Mouse (Mus musculus) ES-E14 (cell line): ENCODE results near the gene Slc6a9. TPM values are rescaled to one million over a fixed set of nuclear protein-coding genes. Genes with fewer than 3 reads are reported as not detected.

Experiments used
- DNase-seq: peaks from one replicate; pipeline ENCODE4 v3.0.0-alpha.2; 2013; ENCODE audit warnings: low read depth, low spot score
- H3K27ac ChIP-seq: 2 replicates; pipeline ENCODE4 v1.5.1; 2012; ENCODE audit warnings: low read depth, mild to moderate bottlenecking, low read length, moderate library complexity, mixed read lengths; ENCODE audit not compliant: poor library complexity, insufficient read depth, severe bottlenecking
- H3K36me3 ChIP-seq: 2 replicates; pipeline ENCODE4 v1.6.1; 2012; ENCODE audit warnings: mild to moderate bottlenecking, low read length, moderate library complexity, mixed read lengths; ENCODE audit not compliant: control insufficient read depth, poor library complexity, insufficient read depth, severe bottlenecking
- H3K4me1 ChIP-seq, 2 experiments: fragments of 150-350 bp in 1 of 2; sonication (generic) in 1 of 2; 2 replicates each; pipeline ENCODE4 v1.6.1; 2012; ENCODE audit warnings: low read length in 2 of 2, mild to moderate bottlenecking in 1 of 2, mixed read lengths in 1 of 2; ENCODE audit not compliant: control insufficient read depth in 2 of 2, insufficient read depth in 2 of 2, poor library complexity in 1 of 2
- H3K4me3 ChIP-seq, 2 experiments: fragments of 150-350 bp in 1 of 2; sonication (generic) in 1 of 2; 2 replicates each; pipeline ENCODE4 v1.5.1; 2012; ENCODE audit warnings: low read length in 2 of 2, low read depth in 1 of 2, mild to moderate bottlenecking in 1 of 2, mixed read lengths in 1 of 2; ENCODE audit not compliant: insufficient read depth in 1 of 2, poor library complexity in 1 of 2, severe bottlenecking in 1 of 2
- H3K9ac ChIP-seq: 2 replicates; pipeline ENCODE4 v1.6.1; 2012; ENCODE audit warnings: low read depth, mild to moderate bottlenecking, low read length, mixed read lengths; ENCODE audit not compliant: poor library complexity, insufficient read depth, severe bottlenecking
- H3K9me3 ChIP-seq: fragments of 150-350 bp; sonication (generic); 2 replicates; pipeline ENCODE4 v1.6.1; 2012; ENCODE audit warnings: low read depth, mild to moderate bottlenecking, low read length; ENCODE audit not compliant: control insufficient read depth, insufficient read depth
- CHD2 ChIP-seq: IDR thresholded peaks from 2 replicates; pipeline ENCODE4 v1.6.1; 2014; ENCODE audit warnings: mild to moderate bottlenecking, low read depth, low read length, inconsistent platforms
- HCFC1 ChIP-seq: IDR thresholded peaks from 2 replicates; pipeline ENCODE4 v1.6.1; 2012; ENCODE audit warnings: low read length, inconsistent platforms, borderline replicate concordance; ENCODE audit not compliant: insufficient read depth
- MAFK ChIP-seq: IDR thresholded peaks from 2 replicates; pipeline ENCODE4 v1.6.1; 2014; ENCODE audit warnings: mild to moderate bottlenecking, low read depth, low read length, inconsistent platforms; ENCODE audit not compliant: insufficient read depth
- ZC3H11A ChIP-seq: IDR thresholded peaks from 2 replicates; pipeline ENCODE4 v1.6.1; 2012; ENCODE audit warnings: low read depth, mild to moderate bottlenecking, inconsistent platforms, low read length, borderline replicate concordance
- ZNF384 ChIP-seq: IDR thresholded peaks from 2 replicates; pipeline ENCODE4 v1.6.1; 2012; ENCODE audit warnings: low read depth, low read length, inconsistent platforms
- in situ Hi-C, 2 experiments: fragments of 600-800 bp; cut with MboI; formaldehyde crosslinking; loops; one replicate each; pipeline ENCODE4 v1.15.1; 2025; ENCODE audit warnings: low sequenced_read_pairs in 2 of 2, inconsistent platforms in 1 of 2; ENCODE audit not compliant: unreplicated experiment in 2 of 2
- total RNA-seq: library from RNA; depleted of rRNA; stranded (reverse); fragments of 300-350 nt; gene quantifications from 2 replicates; pipeline ENCODE4 v1.2.3, GENCODE M21; 2012

The Slc6a9 gene
- total RNA-seq, 1 experiment: 6.9 TPM

DNA sequence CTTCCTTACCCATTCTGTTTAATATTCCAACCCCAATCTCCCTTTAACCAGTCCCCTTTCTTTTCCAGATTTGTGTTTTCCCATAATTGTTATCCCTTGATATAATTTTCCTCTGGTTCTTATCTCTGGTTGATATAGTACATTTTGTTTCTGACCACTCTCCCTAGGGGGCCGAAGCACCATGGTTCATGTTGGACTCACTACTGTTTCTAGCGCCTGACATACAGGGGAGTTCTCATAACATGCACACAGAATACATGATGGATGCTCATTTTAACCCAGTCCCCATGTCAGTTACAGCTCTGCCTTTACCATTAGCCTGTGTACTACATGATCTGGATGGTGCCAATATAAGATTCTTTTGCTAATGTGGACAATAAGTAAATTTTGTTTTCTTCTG is 53.6 kb downstream of the Slc6a9 start:
- Histone ChIP-seq H3K36me3 (peaks cover 32% of the 10 kb centered on the region), H3K9me3 (no peaks in the 10 kb centered on the region), H3K4me1 (peaks cover 3 to 7% of the 10 kb centered on the region in 2 experiments; a peak in 2 of 4 replicates), H3K9ac (no peak overlapping the region), H3K27ac (no peak overlapping the region), H3K4me3 (peak overlapping the region in 1 of 2 experiments; percentile 79; a peak in 1 of 4 replicates)
- no peak for DNase-seq
- in situ Hi-C loops: no loop called here
- TF ChIP-seq ZNF384 (no peak), HCFC1 (no peak), CHD2 (no peak), ZC3H11A (no peak), MAFK (no peak)

GRCm38 (mm10) chr4:117889471-117889870 is 55.2 kb downstream of the Slc6a9 start:
- no peaks in the 10 kb centered on the region for H3K9me3 ChIP-seq
- no peak for TF ChIP-seq ZC3H11A
- no peak for TF ChIP-seq MAFK
- H3K9ac ChIP-seq: no peak overlapping the region
- peaks cover 32% of the 10 kb centered on the region for H3K36me3 ChIP-seq
- H3K27ac ChIP-seq: no peak overlapping the region
- in situ Hi-C loops: no loop called here
- DNase-seq: no peak
- no peak overlapping the region for H3K4me3 ChIP-seq
- H3K4me1 ChIP-seq: peaks cover 3 to 7% of the 10 kb centered on the region in 2 experiments; a peak in 2 of 4 replicates

GRCm38 (mm10) chr4:117890031-117890430 is 55.7 kb downstream of the Slc6a9 start:
- in situ Hi-C loops: no loop called here
- Histone ChIP-seq H3K4me3 (no peak overlapping the region), H3K27ac (no peak overlapping the region), H3K4me1 (peaks cover 3 to 7% of the 10 kb centered on the region in 2 experiments; a peak in 2 of 4 replicates), H3K9ac (no peak overlapping the region), H3K36me3 (peaks cover 31% of the 10 kb centered on the region), H3K9me3 (no peaks in the 10 kb centered on the region)
- TF ChIP-seq HCFC1: no peak
- TF ChIP-seq MAFK: no peak
- no peak for TF ChIP-seq ZC3H11A
- no peak for TF ChIP-seq ZNF384
- no peak for TF ChIP-seq CHD2
- no peak for DNase-seq

- Histone ChIP-seq H3K36me3 (peaks cover 26% of the 10 kb centered on the region), H3K9me3 (no peaks in the 10 kb centered on the region), H3K4me1 (peaks cover 3 to 7% of the 10 kb centered on the region in 2 experiments; a peak in 2 of 4 replicates), H3K9ac (peak overlapping the region; percentile 86; the same call in 1 of the 2 replicates), H3K27ac (no peak overlapping the region), H3K4me3 (no peak overlapping the region; a peak in 1 of 4 replicates)
- in situ Hi-C loops: no loop called here
- DNase-seq: no peak
- TF ChIP-seq HCFC1: no peak
- TF ChIP-seq CHD2: no peak
- no peak for TF ChIP-seq MAFK
- no peak for TF ChIP-seq ZC3H11A
- no peak for TF ChIP-seq ZNF384
Measured at GRCm38 (mm10) chr4:117890750-117891149, 56.4 kb downstream of the Slc6a9 start.

- Histone ChIP-seq H3K4me1 (peaks cover 3% of the 10 kb centered on the region in 2 experiments; a peak in 2 of 4 replicates), H3K27ac (no peak within 1 kb of the TSS), H3K9ac (peak within 1 kb of the TSS; percentile 86), H3K9me3 (no peaks in the 10 kb centered on the region), H3K4me3 (peak within 1 kb of the TSS; percentile 88 to 95), H3K36me3 (peaks cover 27% of the 10 kb centered on the region)
- peak; percentile 69 for DNase-seq
- in situ Hi-C loops: no loop called here
- no peak for TF ChIP-seq MAFK
- peak; percentile 79 for TF ChIP-seq CHD2
- TF ChIP-seq HCFC1: peak; percentile 93
Measured at GRCm38 (mm10) chr4:117891738-117892161, 57.4 kb downstream of the Slc6a9 start, which contains the start of gene Dph2. TSS of gene Dph2 (minus strand) at chr4:117892032.
